Mouse (Mus musculus): ENCODE results near the gene Btg4.

The Btg4 gene

DNA sequence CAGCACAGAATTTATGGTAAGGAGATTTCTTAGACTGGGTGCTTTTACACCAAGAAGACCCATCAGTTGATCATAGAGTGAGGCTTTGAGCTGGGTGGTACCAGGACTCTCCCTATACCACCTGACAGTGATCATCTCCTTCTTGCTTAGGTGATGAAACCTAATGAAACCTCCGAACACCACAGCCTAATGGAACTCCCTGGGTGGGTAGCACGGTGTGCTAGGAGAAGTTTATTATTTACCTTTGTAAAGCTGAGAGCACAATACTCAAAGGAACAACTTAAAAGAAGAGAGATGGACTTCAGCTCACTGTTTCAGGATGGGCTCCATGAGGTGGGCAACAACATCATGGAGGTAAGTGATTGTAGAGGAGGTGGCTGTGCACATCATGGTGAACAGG lies at the start of gene Btg4:
Gene Btg4 (plus strand): TSS at position 301 of the 400 bp plus-strand sequence.
- no peak for DNase-seq

DNA sequence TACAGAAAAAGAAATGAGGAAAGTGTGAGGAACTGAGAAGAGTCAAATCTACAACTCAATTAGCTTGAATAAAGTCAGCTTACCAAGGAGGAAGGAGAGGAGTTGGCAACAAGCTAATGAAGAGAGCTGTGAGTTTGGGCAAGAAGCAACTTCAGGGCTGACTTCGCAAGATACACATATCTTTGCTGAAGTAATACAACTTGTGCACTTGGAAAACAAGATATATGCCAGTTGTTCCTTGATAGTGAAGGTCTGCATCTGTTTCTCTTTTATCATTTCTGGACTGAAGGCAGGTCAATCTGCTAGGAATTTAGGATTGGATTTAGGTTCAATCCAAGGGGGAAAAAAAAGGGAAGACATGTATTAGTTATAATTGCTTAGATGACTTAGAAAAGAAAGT lies 47.1 kb upstream of the Btg4 start:
- DNase-seq: no peak

DNA sequence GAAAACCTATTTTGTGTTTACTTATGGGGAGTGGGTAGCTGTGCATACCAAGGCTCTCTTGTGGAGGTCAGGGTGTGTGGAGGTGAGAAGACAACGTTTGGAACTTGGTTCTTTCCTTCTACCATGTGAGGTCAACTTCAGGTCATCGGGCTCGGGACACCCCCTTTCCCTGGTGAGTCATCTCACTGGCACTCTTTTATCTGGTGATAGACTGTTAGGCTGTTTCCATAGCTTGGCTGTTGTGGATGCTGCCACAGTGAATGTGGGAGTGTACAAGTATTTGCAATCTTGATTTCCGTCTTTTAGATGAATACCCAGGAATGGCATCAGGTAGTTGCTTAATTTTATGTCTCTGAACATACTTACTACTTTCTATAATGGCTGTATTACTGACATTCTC lies 45.0 kb upstream of the Btg4 start:
- DNase-seq: no peak

DNA sequence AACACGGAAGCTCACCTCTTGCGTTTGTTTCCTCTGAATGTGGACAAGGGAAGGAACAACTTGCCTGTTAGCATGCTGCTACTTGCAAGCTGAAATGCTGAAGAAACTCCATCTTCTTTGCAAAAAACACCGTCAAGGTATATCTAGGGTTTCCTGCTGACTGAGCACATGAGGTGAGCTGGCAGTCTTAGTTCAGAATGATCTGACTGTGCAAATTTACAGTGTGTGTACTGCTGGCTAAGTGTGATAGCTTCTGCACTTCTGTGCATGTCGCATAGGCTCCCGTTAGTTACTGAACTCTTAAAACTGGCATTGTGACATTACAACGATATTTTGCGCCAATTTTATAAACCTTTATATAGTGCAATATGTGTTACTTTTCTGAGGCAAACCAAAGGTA lies 41.0 kb upstream of the Btg4 start:
- DNase-seq: no peak

DNA sequence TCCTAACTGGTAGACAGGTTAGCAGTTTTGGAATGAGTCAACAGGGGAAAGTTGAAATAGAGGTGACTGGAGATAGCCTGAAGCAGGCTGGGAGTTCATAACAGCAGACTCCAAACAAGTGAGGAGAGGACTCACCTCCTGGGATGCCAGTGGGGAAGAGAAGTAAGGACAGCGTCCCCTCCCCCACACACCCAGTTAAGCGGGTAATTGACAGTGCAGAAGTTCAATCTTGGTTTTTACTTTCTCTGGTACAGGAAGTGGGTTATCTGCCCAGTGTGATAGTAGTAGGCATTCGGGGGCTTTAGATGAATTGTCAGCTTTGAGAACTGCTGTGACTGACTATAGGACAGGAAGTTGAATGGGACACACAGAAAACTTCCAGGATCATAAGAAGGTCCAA lies 40.4 kb upstream of the Btg4 start:
- no peak for DNase-seq

DNA sequence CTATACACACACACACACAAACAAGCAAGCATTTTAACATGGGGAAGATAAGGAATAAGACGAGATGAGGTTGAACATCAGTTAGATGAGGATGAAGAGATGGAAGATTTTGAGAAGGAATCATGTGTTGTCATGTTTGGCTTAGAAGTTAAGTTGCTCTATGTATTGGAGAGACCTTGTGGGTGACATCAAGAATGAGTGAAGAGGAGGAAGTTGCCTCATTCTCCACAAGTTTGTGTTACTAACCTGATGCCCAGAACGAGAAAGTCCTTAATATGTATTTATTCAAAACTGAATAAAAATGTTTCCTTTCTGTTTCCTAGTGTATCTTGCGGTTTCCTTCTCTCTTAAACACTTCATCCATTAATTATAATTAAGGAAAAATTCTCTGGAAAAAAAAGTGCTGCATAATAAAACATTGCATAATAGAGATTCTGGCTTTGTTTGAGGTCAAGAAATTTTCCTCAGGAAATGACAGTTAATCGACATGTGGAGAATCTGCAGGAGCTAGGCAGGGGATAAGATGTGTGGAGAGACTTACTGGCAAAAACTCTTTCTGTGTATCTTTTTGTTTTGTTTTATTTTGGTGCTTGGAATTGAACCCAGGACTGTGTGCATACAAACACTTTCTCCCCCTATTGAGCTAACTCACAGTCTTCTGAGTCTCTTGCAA lies 39.4 kb upstream of the Btg4 start:
- DNase-seq: no peak

DNA sequence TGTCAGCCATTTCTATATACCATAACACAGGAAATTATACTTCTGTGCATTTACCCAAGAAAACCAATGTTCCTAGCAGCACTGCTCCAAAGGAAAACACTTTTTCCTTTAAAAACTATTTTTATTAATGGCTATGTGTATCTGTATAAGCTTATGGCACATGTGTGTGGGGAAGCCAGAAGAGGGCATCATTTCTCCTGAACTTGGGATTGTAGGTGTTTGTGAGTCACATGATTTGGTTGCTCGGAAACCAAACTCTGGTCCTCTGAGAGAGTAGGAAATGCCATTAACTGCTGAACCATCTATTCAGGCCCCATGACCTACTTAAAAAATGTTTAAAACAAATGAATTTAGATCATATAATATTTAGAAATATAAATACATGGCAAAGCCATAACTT lies 33.7 kb upstream of the Btg4 start:
- DNase-seq: no peak

DNA sequence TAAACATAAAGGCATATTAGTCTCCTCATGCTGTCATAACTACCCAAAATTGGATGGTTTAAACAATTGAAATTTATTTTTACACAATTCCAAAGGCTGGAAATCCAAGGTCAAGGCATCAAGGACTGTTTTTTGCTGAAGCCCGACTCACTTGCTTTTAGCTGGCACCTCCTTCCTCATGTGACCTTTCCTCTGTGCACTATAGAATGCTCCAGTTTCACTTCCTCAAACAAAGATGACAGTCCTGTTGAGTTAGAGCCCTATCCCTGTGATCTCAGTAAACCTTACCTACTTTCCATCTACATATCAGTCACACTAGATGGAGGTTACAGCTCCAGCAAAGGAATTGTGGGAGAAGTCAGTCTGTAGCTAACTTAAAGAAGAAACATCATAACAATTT lies 30.6 kb upstream of the Btg4 start:
- DNase-seq: no peak

DNA sequence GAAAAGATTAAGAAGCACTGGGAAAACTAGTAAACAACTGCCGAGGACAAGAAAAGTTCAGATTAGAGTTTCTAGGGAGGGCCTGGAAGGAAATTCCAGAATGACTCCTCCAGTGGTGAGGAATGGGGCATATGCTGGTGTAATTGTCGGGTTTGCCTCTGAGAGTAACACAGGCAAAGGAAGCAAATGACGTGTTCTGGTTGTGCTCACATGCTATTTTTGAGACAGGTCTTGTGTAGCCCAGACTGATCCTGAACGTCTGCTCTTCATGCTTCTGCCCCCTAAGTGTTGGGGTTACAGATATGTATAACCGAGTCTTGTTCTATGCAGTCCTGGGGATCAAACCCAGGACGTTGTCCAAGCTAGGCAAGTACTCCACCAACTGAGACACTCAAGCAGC lies 29.1 kb upstream of the Btg4 start:
- DNase-seq: no peak

DNA sequence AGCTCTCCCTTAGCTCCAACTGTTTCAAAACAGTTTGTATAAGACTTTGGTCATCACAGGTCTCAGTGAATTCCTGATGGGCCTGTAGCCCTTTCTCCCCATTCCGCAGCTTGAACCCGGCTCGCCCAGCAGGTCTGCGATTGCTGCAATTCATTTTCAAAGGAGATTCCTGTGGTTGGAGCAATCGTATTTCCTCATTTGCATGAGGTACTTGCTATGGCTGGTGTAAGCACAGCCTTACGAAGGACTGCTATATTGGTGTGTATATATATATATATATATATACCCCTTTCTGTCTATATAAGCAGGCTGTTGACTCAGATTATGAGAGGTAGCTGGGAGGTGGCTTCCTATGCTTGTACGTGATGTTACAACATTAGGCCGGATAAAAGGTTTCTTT lies 28.4 kb upstream of the Btg4 start:
- DNase-seq: no peak

DNA sequence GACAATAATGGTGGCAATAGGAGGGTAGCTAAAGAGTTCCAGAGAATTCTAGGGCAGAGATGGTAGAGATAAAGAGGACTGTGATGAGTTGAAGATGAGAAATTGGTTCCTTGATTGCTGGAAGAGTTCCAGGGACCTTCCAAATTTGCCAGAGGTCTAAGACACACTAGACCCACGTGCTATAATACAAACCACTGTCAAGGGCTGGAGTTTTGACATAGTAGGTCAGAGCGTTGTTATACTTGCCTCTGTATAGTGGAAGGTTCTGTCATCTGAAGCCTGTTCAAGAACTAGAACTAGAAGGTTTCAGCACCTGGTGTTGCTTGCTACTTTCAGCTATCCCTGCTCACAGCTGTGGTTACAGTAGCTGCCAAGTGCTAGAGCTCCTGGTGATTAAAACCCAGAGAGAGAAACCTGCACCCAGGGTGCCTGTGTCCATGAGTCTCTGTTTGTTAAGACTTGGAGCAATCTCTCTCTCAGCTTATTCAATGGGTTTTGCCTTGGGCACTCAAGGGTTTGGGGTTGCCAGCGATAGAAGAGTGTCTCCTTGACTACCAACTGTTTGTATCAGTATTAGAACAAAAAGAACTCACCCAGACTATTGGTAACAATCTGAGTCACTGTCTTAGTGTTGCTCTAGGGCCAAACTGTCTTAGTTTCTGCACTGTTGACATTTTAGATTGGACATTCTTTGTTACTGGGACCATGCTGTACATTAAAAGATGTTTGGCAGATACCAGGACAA lies 27.7 kb upstream of the Btg4 start:
- no peak for DNase-seq

DNA sequence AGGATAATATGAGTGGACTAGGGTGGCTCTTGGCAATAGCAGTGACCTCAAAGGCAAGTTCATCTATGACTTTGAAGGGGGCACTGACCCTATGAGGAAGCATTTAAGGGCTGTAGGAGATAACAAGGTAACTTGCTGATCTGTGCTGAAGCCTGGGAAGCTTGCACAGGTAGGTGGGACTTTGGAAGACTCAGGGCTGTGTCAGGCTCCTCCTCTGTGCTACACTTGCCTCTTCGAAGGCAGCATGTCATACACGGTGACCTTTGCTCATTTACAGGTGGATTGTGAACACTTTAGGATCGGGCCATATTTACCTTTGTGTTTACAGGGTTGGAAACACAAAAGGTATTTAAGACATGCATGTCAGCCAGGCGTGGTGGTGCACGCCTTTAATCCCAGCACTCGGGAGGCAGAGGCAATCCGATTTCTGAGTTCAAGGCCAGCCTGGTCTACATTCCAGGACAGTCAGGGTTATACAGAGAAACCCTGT lies 19.2 kb upstream of the Btg4 start:
- DNase-seq: no peak

DNA sequence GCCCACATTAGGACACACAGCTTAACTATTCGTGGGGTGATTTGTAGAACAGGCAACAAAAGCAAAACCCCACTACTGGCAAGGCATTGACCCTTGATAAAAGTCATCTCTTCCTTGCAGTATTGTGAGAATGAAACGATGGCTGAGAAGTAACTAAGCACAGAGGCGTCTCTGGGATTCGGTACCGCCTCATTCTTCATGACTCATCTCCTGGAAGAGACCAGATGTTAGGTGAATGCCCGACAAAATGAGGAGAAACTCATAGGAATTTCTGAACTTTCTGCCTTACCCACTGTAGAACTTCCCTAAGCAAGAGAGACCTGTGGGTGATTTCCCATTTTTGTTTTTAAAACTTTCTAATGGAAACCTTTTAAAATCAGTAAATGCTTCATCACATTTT lies 18.6 kb upstream of the Btg4 start:
- DNase-seq: no peak

DNA sequence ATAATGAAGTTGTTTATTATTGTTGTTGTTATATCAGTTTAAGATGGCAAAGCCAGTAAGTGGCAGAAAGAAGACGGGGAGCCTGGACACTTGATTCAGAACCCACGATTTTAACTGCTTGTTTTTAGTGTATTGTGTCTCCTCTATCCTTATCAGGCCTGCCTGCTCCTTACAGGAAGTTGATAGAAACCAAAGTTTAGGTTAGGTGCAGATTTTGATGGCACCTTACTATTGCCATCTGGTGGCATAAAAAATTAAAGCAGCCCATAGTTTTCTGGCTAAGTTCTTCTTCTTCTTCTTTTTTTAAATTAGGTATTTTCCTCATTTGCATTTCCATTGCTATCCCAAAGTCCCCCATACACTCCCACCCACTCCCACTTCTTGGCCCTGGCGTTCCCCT lies 8.5 kb upstream of the Btg4 start:
- no peak for DNase-seq

DNA sequence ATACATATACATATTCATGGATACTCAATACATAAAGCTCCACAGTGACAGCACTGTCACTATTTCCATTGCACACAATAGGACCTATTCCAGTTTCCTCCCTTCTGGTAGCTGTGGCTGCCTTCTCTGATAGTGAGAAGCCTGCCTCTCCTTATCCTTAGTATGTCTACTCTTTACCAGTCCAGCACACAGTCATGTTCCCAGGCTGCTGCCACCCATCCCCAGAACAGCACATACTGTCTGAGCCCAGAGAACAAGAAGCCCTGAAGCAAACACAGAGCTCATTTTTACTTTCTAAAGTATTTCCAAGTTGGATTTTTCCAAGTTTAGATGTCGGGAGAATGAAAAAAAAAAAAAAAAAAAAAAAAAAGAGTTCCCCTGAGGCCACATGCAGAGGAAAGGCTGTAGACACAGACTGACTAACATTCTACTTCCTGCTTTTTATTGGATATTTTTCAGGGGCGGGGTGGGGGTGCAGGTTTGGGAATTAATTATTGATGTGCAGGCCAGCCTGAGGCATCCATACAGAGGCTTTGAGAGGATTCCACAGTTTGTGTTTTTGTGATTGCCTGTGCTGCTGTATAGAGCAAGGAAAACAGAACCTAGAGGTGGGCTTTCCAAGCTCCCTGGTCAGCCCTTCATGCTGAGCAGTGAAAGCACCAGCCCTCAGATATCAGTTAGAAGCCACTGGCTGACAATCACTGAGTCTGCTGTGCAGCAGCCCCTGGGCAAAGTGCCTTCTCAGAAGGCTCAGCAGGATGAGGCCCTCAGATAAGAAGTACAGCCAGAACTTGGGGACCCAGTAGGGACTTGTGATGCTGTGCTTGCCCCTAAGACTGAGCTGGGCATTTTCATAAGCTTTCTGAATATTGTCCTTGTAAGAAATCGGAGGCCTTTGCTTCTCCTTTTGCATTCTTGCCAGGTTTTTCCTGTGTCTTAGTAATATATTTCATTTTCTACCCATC lies 4.1 kb upstream of the Btg4 start:
- DNase-seq: peak; percentile 3

DNA sequence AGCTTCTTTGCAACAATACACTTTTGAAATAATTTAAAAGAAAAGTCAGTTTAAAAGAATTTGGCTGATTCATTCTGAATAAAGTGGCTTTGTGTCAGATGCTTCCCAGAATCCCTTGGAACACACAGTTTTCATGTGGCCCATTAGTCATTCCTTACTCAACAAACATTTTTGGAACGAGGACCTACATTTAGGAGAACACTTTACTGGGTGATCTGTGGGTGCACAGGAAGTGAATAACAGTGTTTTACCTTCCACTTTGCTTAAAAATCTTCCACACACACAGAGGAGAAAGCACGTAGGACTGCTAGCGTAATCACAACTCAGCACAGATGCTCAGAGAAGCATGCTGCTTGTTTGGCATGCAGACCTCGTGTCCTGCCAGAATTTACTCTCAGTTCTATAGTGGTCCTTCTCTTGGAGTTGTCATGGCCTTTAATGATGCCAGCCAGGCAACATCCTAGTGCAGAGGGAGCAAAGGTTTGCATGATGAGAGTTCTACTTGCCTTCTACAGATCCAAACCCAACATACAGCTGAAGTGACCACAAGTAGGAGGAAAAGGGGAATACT lies 1.7 kb upstream of the Btg4 start:
- DNase-seq: no peak

DNA sequence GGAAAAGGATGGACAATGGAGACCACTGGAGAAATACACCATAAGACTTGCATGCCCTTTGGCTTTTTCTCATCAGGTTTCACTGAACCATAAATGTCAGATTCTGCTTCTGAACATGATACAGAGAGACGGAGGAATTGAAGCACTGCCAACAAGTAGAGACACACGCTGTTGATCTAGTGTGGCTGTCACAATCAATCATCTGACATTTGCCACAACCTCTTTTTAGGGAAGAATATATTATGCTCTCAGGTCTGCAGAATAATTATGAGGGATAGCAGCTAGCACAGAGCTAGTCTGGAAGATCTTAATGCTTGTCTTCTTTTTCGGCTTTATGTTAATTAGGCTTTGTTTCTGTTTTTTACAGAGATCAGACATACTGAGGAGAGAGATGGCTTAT lies 7.5 kb downstream of the Btg4 start:
- no peak for DNase-seq

DNA sequence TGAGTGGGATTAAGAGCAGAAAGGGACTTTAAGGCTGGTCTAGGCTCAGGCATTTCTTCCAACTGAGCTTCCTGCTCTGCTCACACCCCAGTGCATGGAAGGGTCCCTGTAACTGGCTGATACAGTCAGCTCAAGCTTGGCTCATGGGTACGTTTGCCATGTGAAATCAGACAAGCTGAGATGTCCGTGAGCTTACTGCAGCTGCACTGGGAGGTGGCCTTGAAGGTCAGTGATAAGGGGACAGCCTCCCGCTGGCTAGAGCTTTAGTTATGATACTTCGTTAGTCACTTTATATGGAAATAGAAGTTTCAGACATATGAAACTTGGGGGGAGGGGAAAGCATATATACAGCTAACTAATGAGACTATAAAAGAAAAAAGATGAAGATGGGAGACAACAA lies 10.1 kb downstream of the Btg4 start:
- no peak for DNase-seq

DNA sequence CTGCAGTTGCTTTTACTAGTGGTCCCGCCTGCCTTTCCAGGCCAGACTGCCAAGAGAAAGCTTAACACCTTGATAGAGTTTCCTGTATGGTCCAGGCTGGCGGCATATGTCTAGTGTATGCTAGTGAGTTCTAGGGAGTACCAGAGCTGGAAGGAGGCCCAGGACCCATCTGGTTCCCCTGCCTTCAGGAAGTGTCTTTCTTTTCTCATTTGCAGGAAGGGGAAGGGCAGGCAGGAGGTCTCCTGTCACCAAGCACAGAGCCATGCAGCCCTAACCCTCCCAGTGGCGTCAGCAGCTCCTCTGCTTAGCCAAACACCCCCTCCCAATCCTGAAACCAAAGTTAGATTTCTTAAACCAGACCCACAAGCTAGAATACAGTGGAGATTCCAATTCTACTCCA lies 15.1 kb downstream of the Btg4 start:
- peak; percentile 23 for DNase-seq

DNA sequence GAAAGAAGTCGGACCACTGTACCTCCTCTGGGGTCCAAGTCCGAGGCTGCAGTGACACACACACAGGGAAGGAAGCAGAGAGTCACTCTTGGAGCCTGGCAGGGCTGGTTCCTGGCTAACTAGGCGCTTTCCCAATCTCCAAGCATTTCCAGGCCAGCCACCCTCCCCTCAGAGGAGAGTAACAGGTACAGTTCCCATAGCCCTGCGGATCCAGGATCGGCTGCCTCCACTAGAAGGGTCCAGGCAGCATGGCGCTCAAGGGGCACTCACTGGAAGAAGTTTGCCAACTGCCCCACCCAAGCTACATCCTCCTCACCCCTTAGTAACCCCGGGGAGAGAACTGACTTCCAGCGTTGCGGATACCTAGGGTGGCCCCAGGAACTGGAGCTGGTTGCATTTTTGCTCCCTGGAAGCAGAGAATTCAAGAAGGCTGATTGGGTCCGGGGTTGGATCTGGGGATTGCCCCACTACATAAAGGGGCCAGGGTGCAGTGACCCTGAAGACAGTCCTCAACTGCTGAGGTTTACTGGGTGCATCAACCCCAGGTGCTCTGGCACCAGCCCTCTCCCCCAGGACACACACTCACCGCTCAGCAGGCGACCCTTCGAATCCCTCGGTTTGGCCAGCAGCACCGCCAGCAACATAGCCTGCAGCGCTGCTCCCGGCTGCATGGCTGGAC lies 15.7 kb downstream of the Btg4 start:
- DNase-seq: peak; percentile 2

DNA sequence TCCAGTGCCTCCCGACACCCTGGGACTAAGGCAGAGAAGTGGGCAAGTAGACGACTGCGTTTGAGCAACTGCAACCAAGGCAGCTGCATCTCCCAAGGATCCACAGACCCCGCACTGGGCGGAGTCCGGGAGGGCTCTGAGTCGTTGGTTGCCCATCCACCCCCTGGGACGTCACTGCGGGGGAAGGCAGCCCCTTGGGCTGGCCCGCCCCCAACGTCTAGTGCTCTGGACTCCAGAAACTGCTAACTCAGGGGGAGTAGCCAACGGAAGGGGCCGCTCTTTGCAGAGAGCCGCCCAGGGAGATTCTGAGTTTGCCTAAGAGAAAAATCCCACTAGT lies 16.2 kb downstream of the Btg4 start, which contains the start of gene Layn:
Gene Layn (minus strand): TSS at position 116 of the 337 bp plus-strand sequence.
- DNase-seq: peak; percentile 76

DNA sequence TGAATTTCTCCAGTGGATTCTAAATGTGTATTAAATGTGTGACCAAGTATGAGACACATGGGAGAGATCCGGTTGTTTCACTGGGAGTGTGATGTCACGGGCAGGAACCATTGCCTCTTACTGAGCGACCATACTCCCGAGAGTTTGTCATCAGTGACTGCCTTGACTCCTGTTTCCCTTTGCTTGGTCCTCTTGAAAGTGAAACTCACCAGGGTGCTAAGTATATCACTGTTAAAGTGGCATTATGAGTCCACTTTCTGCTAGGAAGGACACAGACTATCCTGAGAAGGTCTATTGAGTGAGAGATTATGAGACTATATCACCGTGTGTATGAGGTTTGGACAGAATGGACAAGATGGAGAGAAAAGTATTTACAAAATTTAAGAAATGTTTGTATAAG lies 20.9 kb downstream of the Btg4 start:
- no peak for DNase-seq

DNA sequence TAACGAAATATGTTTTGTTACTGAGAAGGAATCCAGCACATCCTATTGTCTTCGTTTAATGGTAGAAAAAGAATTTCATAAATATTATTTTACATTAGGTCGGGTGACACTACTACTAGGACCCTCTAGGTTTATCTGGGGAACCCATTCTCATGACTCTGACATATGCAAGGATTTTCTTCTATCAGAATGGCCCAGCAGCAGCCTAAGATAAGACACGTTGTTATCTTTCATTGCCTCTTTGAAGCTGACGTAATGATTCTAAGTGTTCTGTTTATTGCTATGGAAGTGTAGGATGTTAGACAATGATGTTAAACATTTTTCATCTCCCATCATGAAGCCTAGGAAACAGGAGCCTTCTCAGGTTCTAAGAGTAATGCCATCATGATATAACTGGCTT lies 33.0 kb downstream of the Btg4 start:
- no peak for DNase-seq

Measured in kidney, adult 11 months (tissue).